Mouse (Mus musculus) gastrocnemius, postnatal 25 days (tissue): Measurements from ENCODE around the gene Amph. TPM values are rescaled to one million over a fixed set of nuclear protein-coding genes. Genes with fewer than 3 reads are reported as not detected.
"Not testable (repeated sequence)": the region's sequence is repeated elsewhere in the genome, so short reads cannot be mapped to it uniquely, and the experiment has no call there.

Experiments used
- DNase-seq: peaks from one replicate; pipeline ENCODE4 v3.0.0; 2022
- total RNA-seq, 2 experiments: library from RNA; stranded (reverse); gene quantifications; 1 replicate in 1 of 2; 2 replicates in 1 of 2; pipeline ENCODE4 v1.2.3; 2021

Amph gene
- total RNA-seq, 2 experiments from 2014 or later: 0.24 to 0.54 TPM

DNA sequence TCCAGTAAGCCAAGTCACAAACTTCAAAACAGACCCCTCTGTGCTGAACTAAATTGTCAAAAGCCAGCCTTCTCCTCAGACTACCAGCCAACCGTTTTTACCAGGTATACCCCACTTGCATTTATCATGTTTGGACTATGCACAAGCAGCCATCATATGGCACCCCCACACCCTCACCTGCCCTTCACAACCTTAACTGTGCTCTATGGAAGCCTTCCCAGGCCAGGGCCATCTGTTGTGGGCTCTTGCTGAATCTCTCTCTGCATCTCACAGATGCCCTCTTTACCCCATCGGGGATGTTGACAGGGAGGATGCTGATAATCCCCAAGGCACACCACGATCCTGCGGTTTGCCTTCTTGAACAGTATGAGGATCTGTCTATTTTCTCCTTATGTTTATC, 77.9 kb downstream of the Amph start:
- DNase-seq: no peak

- DNase-seq: no peak
Measured at GRCm38 (mm10) chr13:19026923-19027322, 78.9 kb downstream of the Amph start.

DNA sequence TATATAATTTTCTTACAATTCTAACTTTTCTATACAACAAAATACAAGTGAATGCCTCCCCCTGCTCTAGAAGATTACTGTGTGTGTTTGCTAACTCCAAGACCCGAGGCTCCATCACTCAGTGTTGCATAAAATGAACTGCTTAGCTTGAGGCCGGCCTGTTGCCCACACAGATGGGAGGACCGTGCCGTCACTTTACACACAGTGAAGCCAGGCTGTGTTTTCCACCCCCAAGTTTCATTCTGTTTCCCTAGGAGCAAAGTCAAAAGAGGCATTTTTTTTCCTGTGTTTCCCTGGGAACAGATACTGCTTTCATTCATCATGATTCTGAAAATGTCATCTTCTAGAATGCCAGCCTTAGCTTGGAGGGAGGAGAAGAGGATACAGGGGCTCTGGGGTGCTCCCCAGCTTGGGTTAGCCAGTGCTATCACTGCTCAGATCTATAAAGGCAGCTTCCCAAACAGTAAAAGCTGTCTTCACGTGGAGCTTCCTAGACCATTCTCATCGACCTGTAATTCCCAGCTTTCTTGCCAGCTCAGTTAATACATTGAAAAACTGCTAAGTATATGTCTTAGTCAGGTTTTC, 79.9 kb downstream of the Amph start:
- no peak for DNase-seq

- no peak for DNase-seq
Measured at GRCm38 (mm10) chr13:19031916-19032688, 84.1 kb downstream of the Amph start.

GRCm38 (mm10) chr13:19052090-19052489, 104.1 kb downstream of the Amph start:
- no peak for DNase-seq

DNA sequence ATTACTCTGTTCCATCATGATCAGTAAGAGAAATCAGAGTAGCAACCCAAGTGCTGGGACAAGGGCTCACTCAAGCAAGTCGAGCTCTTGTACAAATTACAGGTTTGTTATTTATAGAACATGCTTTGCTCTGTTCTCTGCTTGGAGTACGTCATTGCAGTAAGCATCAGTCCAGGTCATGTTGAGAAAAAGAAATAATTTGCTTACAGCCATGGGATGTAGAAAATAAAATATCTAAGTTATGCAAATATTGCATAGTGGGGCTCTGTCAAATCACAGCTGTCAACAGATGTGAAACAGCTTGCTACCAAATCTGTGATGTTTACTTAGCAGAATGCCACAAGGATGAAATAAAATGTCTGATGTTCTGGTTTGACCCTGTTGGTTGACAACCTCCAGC, 106.5 kb downstream of the Amph start:
- DNase-seq: no peak

GRCm38 (mm10) chr13:19072261-19072660, 124.3 kb downstream of the Amph start:
- DNase-seq: no peak

- no peak for DNase-seq
Measured at GRCm38 (mm10) chr13:19077427-19077826, 129.4 kb downstream of the Amph start.

- no peak for DNase-seq
Measured at GRCm38 (mm10) chr13:19081932-19082331, 133.9 kb downstream of the Amph start.

- DNase-seq: no peak
Measured at GRCm38 (mm10) chr13:19094571-19094970, 146.6 kb downstream of the Amph start.

DNA sequence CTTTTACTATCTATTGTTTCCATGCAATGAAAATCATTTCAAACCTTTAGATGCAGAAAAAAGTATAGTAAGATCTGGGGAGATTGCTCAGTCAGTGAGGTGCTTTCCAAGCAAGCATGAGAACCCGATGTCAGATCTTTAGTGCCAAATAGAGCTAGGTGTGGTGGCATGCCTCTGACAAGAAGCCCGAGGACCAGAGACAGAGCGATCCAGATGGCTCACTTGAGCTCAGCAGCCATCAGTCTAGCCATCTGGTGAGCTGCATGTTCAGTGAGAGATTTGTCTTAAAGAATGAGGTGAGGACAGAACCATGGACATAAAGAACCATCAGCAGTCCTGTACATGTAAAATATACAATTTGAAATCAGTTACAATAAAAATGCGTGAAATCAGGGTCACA, 149.1 kb downstream of the Amph start:
- no peak for DNase-seq

GRCm38 (mm10) chr13:19101889-19102402, 153.9 kb downstream of the Amph start:
- DNase-seq: no peak

DNA sequence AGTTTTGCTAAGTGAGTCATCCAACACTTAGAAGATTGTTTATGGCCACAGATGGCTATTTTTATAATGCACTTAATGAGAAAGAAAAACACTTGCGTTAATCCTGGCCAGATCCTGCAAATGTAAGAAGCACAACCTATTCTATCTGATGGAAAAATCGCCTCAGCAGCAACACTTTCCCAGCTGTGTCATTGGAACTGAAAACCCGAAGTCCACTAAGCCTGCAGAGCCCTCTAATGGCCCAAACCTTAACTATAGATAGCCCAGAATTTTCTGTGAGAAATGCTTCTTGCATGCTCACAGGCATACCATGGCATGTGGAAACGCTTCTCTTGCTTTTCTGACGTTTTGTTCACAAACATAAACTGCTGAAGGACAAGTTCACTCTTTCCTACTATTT, 158.4 kb downstream of the Amph start:
- no peak for DNase-seq

- no peak for DNase-seq
Measured at GRCm38 (mm10) chr13:19109331-19109730, 161.3 kb downstream of the Amph start.

GRCm38 (mm10) chr13:19113034-19113922, 165.3 kb downstream of the Amph start:
- no peak for DNase-seq

- not testable (repeated sequence) for DNase-seq
Measured at GRCm38 (mm10) chr13:19114761-19115160, 166.8 kb downstream of the Amph start.

DNA sequence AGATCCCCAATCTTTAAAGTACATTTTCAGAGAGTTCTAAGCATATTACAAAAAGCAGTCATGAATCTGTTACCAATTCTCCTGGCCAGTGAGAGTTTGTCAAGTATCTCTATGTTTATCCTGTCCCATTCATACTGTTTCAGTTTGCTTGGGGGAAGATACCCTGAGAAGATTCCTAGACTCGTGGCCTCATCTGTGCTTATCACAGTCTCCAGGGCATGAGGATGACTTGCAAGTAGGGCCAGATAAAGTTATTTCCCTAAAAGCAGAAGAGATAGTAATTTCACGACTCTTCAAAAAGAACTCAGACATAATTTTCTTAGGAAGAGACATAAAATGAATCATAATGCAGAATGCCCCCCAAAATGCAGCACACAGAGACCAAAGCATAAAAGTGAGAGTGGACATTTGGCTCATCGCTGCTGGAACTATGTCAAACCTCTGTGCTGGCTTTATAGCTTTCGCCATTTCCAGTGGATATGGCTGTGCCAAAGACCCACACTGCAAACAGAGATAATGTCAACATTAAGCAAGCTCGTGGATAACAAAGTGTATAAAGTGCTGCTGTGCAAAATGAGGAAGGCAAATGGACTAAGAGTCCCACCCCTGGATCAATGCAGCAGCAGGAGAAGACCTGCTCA, 179.0 kb downstream of the Amph start:
- DNase-seq: no peak

GRCm38 (mm10) chr13:19133833-19134232, 185.8 kb downstream of the Amph start:
- no peak for DNase-seq

DNA sequence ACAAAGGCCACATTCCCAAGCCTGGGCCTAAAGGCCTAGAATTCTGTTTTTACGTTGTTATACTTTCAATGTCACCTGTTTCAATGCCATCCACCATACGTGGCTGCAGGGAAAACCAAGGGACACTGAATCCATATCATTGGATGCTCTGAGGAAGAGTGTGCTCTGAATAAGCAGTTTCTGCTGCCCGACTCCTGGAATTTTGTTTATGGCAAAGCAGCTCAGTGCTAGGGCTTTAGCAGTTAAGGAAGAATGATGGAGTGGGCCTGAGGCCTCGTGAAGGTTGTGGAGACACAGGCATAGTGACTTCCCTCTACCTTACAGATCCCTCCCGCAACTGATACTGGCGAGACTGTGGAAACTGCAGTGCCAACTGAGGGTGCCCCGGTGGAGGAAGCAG, 189.2 kb downstream of the Amph start:
- no peak for DNase-seq

DNA sequence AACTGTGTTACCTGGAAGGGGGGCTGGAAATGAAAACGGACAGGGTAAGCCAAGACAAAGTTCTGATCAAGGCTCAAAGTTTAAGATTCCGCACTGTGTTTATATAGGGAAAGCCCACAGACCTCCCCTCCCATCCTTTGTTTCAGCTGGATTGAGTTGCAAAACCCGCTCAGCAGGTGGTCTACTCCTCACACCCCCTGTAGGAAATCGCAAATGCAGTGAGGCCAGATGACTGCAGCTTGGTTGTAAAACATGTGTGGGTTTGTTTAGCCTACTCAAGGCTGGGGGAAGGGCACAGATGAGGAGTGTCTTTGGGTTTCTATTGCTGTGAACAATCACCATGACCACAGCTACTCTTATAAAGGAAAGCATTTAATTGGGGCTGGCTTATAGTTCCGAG, 189.9 kb downstream of the Amph start:
- no peak for DNase-seq

- no peak for DNase-seq
Measured at GRCm38 (mm10) chr13:19138550-19138949, 190.5 kb downstream of the Amph start.

DNA sequence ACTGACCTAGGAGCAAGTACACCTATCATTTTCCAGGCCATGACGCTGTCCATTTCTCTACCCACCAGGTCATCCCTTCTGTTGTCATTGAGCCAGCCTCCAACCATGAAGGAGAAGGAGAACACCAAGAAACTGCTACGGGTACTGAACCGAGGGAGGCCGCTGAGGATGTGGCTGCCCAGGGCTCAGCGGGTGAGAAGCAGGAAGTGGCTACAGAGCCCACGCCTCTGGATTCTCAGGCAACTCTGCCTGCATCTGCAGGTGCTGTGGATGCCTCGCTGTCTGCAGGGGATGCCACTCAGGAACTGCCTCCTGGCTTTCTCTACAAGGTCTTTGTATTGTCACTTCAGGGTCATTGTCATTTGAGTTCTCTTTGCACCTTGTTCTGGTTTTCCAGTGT, 191.1 kb downstream of the Amph start:
- DNase-seq: no peak
